Mouse (Mus musculus) cerebellum, postnatal 14 days (tissue): Measurements from ENCODE around the gene Spocd1.
A peak's percentile ranks its signal among the peaks of the same experiment; 100 is the strongest.
"Not testable (repeated sequence)": the region's sequence is repeated elsewhere in the genome, so short reads cannot be mapped to it uniquely, and the experiment has no call there.

Source experiments
- DNase-seq, 2 experiments: peaks; one replicate each; pipeline ENCODE4 v3.0.0; 2021; ENCODE audit warnings: mixed read lengths in 2 of 2

The Spocd1 gene

GRCm38 (mm10) chr4:129928949-129929348, at the start of gene Spocd1:
Gene Spocd1, plus strand, starts transcription at chr4:129929249.
- no peak for DNase-seq

- no peak for DNase-seq
These were observed 48.4 kb upstream of the Spocd1 start for GRCm38 (mm10) chr4:129880615-129881014.

- no peak for DNase-seq
These were observed 47.4 kb upstream of the Spocd1 start for GRCm38 (mm10) chr4:129881661-129882060.

- DNase-seq, result peak; percentile 9 to 21
These were observed 46.3 kb upstream of the Spocd1 start for GRCm38 (mm10) chr4:129882555-129883293.

GRCm38 (mm10) chr4:129884041-129884930, 44.8 kb upstream of the Spocd1 start:
- peak; percentile 36 to 37 for DNase-seq

GRCm38 (mm10) chr4:129889661-129890060, 39.4 kb upstream of the Spocd1 start:
- DNase-seq, result no peak

GRCm38 (mm10) chr4:129890094-129890493, 39.0 kb upstream of the Spocd1 start:
- DNase-seq, result no peak

GRCm38 (mm10) chr4:129894861-129895260, 34.2 kb upstream of the Spocd1 start:
- DNase-seq, result no peak

- DNase-seq, result not testable (repeated sequence)
These were observed 30.2 kb upstream of the Spocd1 start for GRCm38 (mm10) chr4:129898815-129899214.

- no peak for DNase-seq
These were observed 26.7 kb upstream of the Spocd1 start for GRCm38 (mm10) chr4:129902394-129902793.

- no peak for DNase-seq
These were observed 25.5 kb upstream of the Spocd1 start for GRCm38 (mm10) chr4:129903577-129903976.

- no peak for DNase-seq
These were observed 24.0 kb upstream of the Spocd1 start for GRCm38 (mm10) chr4:129905032-129905431.

GRCm38 (mm10) chr4:129906016-129906415, 23.0 kb upstream of the Spocd1 start:
- no peak for DNase-seq

GRCm38 (mm10) chr4:129908836-129909235, 20.2 kb upstream of the Spocd1 start:
- no peak for DNase-seq

GRCm38 (mm10) chr4:129909261-129909731, 19.8 kb upstream of the Spocd1 start:
- DNase-seq, result no peak

- DNase-seq, result no peak
These were observed 16.1 kb upstream of the Spocd1 start for GRCm38 (mm10) chr4:129912998-129913397.

- no peak for DNase-seq
These were observed 15.0 kb upstream of the Spocd1 start for GRCm38 (mm10) chr4:129913761-129914644.

GRCm38 (mm10) chr4:129914686-129915085, 14.4 kb upstream of the Spocd1 start:
- DNase-seq, result no peak

GRCm38 (mm10) chr4:129915349-129915988, 13.6 kb upstream of the Spocd1 start:
- DNase-seq, result no peak

GRCm38 (mm10) chr4:129916159-129916558, 12.9 kb upstream of the Spocd1 start:
- DNase-seq, result no peak

GRCm38 (mm10) chr4:129917016-129917603, 11.9 kb upstream of the Spocd1 start:
- DNase-seq, result no peak

GRCm38 (mm10) chr4:129918464-129918863, 10.6 kb upstream of the Spocd1 start:
- DNase-seq, result no peak
